Mouse (Mus musculus) urinary bladder, postnatal 36 days (tissue): ENCODE results near the gene Fam163b.
A peak's percentile ranks its signal among the peaks of the same experiment; 100 is the strongest.

ENCODE experiments used
- DNase-seq, 2 experiments: peaks; one replicate each; pipeline ENCODE4 v3.0.0; 2022; ENCODE audit warnings: low spot score in 2 of 2, mixed read lengths in 1 of 2

Gene Fam163b

GRCm38 (mm10) chr2:27087581-27087980, 54.7 kb downstream of the Fam163b start:
- DNase-seq, result no peak

GRCm38 (mm10) chr2:27086483-27087010, 55.7 kb downstream of the Fam163b start:
- DNase-seq, result no peak

GRCm38 (mm10) chr2:27085801-27086200, 56.5 kb downstream of the Fam163b start:
- DNase-seq, result no peak

GRCm38 (mm10) chr2:27084963-27085362, 57.3 kb downstream of the Fam163b start:
- no peak for DNase-seq

GRCm38 (mm10) chr2:27083761-27084475, 58.4 kb downstream of the Fam163b start:
- DNase-seq, result no peak

- no peak for DNase-seq
These were observed 62.6 kb downstream of the Fam163b start for GRCm38 (mm10) chr2:27079649-27080048.

GRCm38 (mm10) chr2:27079152-27079584, 63.1 kb downstream of the Fam163b start, which contains the start of gene Adamtsl2:
Adamtsl2 (plus strand) TSS chr2:27079379.
- peak; percentile 15 to 79 for DNase-seq

- no peak for DNase-seq
These were observed 64.0 kb downstream of the Fam163b start for GRCm38 (mm10) chr2:27078312-27078711.

- DNase-seq, result no peak
These were observed 64.5 kb downstream of the Fam163b start for GRCm38 (mm10) chr2:27077655-27078244.

GRCm38 (mm10) chr2:27075485-27075884, 66.8 kb downstream of the Fam163b start:
- peak in 1 of 2 experiments; percentile 24 for DNase-seq

- DNase-seq, result no peak
These were observed 67.5 kb downstream of the Fam163b start for GRCm38 (mm10) chr2:27074804-27075203.

- no peak for DNase-seq
These were observed 68.9 kb downstream of the Fam163b start for GRCm38 (mm10) chr2:27073407-27073806.

- no peak for DNase-seq
These were observed 70.3 kb downstream of the Fam163b start, which contains the start of gene Mymk for GRCm38 (mm10) chr2:27071978-27072377. Mymk (minus strand) TSS chr2:27072179.

- DNase-seq, result peak in 1 of 2 experiments; percentile 55
These were observed 71.2 kb downstream of the Fam163b start for GRCm38 (mm10) chr2:27071137-27071536.

- DNase-seq, result no peak
These were observed 72.0 kb downstream of the Fam163b start for GRCm38 (mm10) chr2:27070247-27070813.

- no peak for DNase-seq
These were observed 72.6 kb downstream of the Fam163b start for GRCm38 (mm10) chr2:27069646-27070045.

- DNase-seq, result no peak
These were observed 74.3 kb downstream of the Fam163b start for GRCm38 (mm10) chr2:27067996-27068395.

GRCm38 (mm10) chr2:27067124-27067523, 75.2 kb downstream of the Fam163b start:
- DNase-seq, result no peak
